Mouse (Mus musculus) neural tube, embryonic 13.5 days (tissue): ENCODE data around the gene Cfap70. TPM values are rescaled to one million over a fixed set of nuclear protein-coding genes. Genes with fewer than 3 reads are reported as not detected.
A peak's percentile ranks its signal among the peaks of the same experiment; 100 is the strongest.

Experiments
- ATAC-seq: fragments of 200-750 bp; cut with Nextera tagmentation; 2 replicates; pipeline ENCODE4 v1.8.0; 2017; ENCODE audit warnings: low read depth, mild to moderate bottlenecking, moderate TSS enrichment, moderate library complexity
- H3K27ac ChIP-seq: fragments of 300-500 bp; sonication (generic); replicated peaks from 2 replicates; pipeline ENCODE4 v1.5.1; 2015; ENCODE audit warnings: moderate library complexity, mild to moderate bottlenecking, inconsistent platforms
- H3K27me3 ChIP-seq: fragments of 300-500 bp; sonication (generic); 2 replicates; pipeline ENCODE4 v1.6.1; 2015; ENCODE audit warnings: mild to moderate bottlenecking, inconsistent platforms
- H3K36me3 ChIP-seq: fragments of 300-500 bp; sonication (generic); 2 replicates; pipeline ENCODE4 v1.6.1; 2015; ENCODE audit warnings: mild to moderate bottlenecking, inconsistent platforms
- H3K4me1 ChIP-seq: fragments of 300-500 bp; sonication (generic); replicated peaks from 2 replicates; pipeline ENCODE4 v1.6.1; 2015; ENCODE audit warnings: inconsistent platforms
- H3K4me2 ChIP-seq: fragments of 300-500 bp; sonication (generic); 2 replicates; pipeline ENCODE4 v1.6.1; 2015; ENCODE audit warnings: inconsistent platforms, mild to moderate bottlenecking, moderate library complexity
- H3K4me3 ChIP-seq: fragments of 300-500 bp; sonication (generic); 2 replicates; pipeline ENCODE4 v1.5.1; 2015; ENCODE audit warnings: mild to moderate bottlenecking, inconsistent platforms
- H3K9ac ChIP-seq: fragments of 300-500 bp; sonication (generic); 2 replicates; pipeline ENCODE4 v1.6.1; 2015; ENCODE audit warnings: moderate library complexity, mild to moderate bottlenecking, inconsistent platforms
- H3K9me3 ChIP-seq: fragments of 300-500 bp; sonication (generic); 2 replicates; pipeline ENCODE4 v1.6.1; 2016; ENCODE audit warnings: inconsistent platforms
- WGBS: fragments of 180-500 bp; shearing (Covaris S2); methylation state at CpG from one replicate; pipeline ENCODE4 v1.1.7; 2015; 5-methylcytosine and 5-hydroxymethylcytosine counted together
- polyA plus RNA-seq: library from polyadenylated mRNA; unstranded; fragments of >200 nt; fragmentation: Nextera tagmentation; extraction: Ambion mirVana; gene quantifications from 2 replicates; pipeline ENCODE4 v1.2.1, GENCODE M21; 2015

Gene Cfap70
- polyA plus RNA-seq, 1 experiment from 2014 or later = 1.2 TPM

- H3K36me3 ChIP-seq = peaks cover 20% of the 10 kb centered on the region
- H3K9me3 ChIP-seq = no peaks in the 10 kb centered on the region
- 82% methylated on average over 14 of the region's 14 CpGs for WGBS
- H3K4me2 ChIP-seq = no peak overlapping the region
- no peaks in the 10 kb centered on the region for H3K4me1 ChIP-seq
- no peak for ATAC-seq
- H3K27ac ChIP-seq = no peak overlapping the region
- no peaks in the 10 kb centered on the region for H3K27me3 ChIP-seq
- H3K9ac ChIP-seq = no peak overlapping the region
- H3K4me3 ChIP-seq = no peak overlapping the region
Observed at GRCm38 (mm10) chr14:20460216-20460615, 8.2 kb upstream of the Cfap70 start.

GRCm38 (mm10) chr14:20458378-20458777 lies 6.4 kb upstream of the Cfap70 start:
- Histone ChIP-seq H3K36me3 (peaks cover 13% of the 10 kb centered on the region; the same call in 1 of the 2 replicates), H3K9me3 (no peaks in the 10 kb centered on the region), H3K4me2 (no peak overlapping the region), H3K4me3 (no peak overlapping the region), H3K4me1 (no peaks in the 10 kb centered on the region), H3K27me3 (no peaks in the 10 kb centered on the region), H3K9ac (no peak overlapping the region), H3K27ac (no peak overlapping the region)
- ATAC-seq = no peak
- WGBS = 95% methylated on average over 9 of the region's 9 CpGs

- H3K4me3 ChIP-seq = no peak overlapping the region
- no peaks in the 10 kb centered on the region for H3K9me3 ChIP-seq
- no peak for ATAC-seq
- no peak overlapping the region for H3K27ac ChIP-seq
- H3K9ac ChIP-seq = no peak overlapping the region
- H3K4me1 ChIP-seq = 0 out of 2 replicates have a peak, but pooled peaks cover 10% of the 10 kb centered on the region
- no peaks in the 10 kb centered on the region for H3K36me3 ChIP-seq
- H3K27me3 ChIP-seq = no peaks in the 10 kb centered on the region
- WGBS = 96% methylated on average over 5 of the region's 5 CpGs
- H3K4me2 ChIP-seq = no peak overlapping the region
Observed at GRCm38 (mm10) chr14:20452929-20453328, 903 bp upstream of the Cfap70 start.

- peak overlapping the region; percentile 36 for H3K4me3 ChIP-seq
Observed at GRCm38 (mm10) chr14:20451302-20451701, 724 bp downstream of the Cfap70 start.

GRCm38 (mm10) chr14:20447209-20447608 lies 4.8 kb downstream of the Cfap70 start:
- Histone ChIP-seq H3K4me1 (0 out of 2 replicates have a peak, but pooled peaks cover 10% of the 10 kb centered on the region), H3K27ac (no peak overlapping the region), H3K4me2 (no peak overlapping the region), H3K36me3 (no peaks in the 10 kb centered on the region), H3K4me3 (no peak overlapping the region), H3K9ac (no peak overlapping the region), H3K27me3 (no peaks in the 10 kb centered on the region), H3K9me3 (no peaks in the 10 kb centered on the region)
- WGBS = 61% methylated on average over 12 of the region's 12 CpGs
- no peak for ATAC-seq

More at GRCm38 (mm10) chr14:20451302-20451701, 724 bp downstream of the Cfap70 start:
- no peaks in the 10 kb centered on the region for H3K27me3 ChIP-seq
- 16% methylated on average over 2 of the region's 2 CpGs for WGBS
- H3K36me3 ChIP-seq = no peaks in the 10 kb centered on the region
- no peak overlapping the region for H3K27ac ChIP-seq
- H3K9ac ChIP-seq = peak overlapping the region; percentile 52; the same call in 1 of the 2 replicates
- H3K4me1 ChIP-seq = 0 out of 2 replicates have a peak, but pooled peaks cover 10% of the 10 kb centered on the region
- H3K9me3 ChIP-seq = no peaks in the 10 kb centered on the region
- ATAC-seq = no peak
- peak overlapping the region; percentile 58 for H3K4me2 ChIP-seq

GRCm38 (mm10) chr14:20442252-20442651 lies 9.8 kb downstream of the Cfap70 start:
- 84% methylated on average over 17 of the region's 17 CpGs for WGBS
- Histone ChIP-seq H3K27me3 (no peaks in the 10 kb centered on the region), H3K4me3 (no peak overlapping the region), H3K36me3 (no peaks in the 10 kb centered on the region), H3K4me2 (no peak overlapping the region), H3K9me3 (no peaks in the 10 kb centered on the region), H3K27ac (no peak overlapping the region), H3K4me1 (no peaks in the 10 kb centered on the region), H3K9ac (no peak overlapping the region)
- ATAC-seq = no peak

GRCm38 (mm10) chr14:20436976-20437375 lies 15.1 kb downstream of the Cfap70 start:
- Histone ChIP-seq H3K9me3 (no peaks in the 10 kb centered on the region), H3K27me3 (no peaks in the 10 kb centered on the region), H3K4me2 (no peak overlapping the region), H3K9ac (no peak overlapping the region), H3K27ac (no peak overlapping the region), H3K36me3 (no peaks in the 10 kb centered on the region), H3K4me1 (no peaks in the 10 kb centered on the region), H3K4me3 (no peak overlapping the region)
- WGBS = 70% methylated on average over 6 of the region's 6 CpGs
- no peak for ATAC-seq

GRCm38 (mm10) chr14:20432420-20432819 lies 19.6 kb downstream of the Cfap70 start:
- ATAC-seq = no peak
- Histone ChIP-seq H3K9me3 (no peaks in the 10 kb centered on the region), H3K9ac (no peak overlapping the region), H3K36me3 (no peaks in the 10 kb centered on the region), H3K27me3 (no peaks in the 10 kb centered on the region), H3K4me2 (no peak overlapping the region), H3K4me1 (no peaks in the 10 kb centered on the region), H3K27ac (no peak overlapping the region), H3K4me3 (no peak overlapping the region)
- WGBS = 86% methylated on average over 4 of the region's 4 CpGs

GRCm38 (mm10) chr14:20431726-20432125 lies 20.3 kb downstream of the Cfap70 start:
- 83% methylated on average over 6 of the region's 6 CpGs for WGBS

GRCm38 (mm10) chr14:20429833-20430232 lies 22.2 kb downstream of the Cfap70 start:
- 51% methylated on average over 1 of the region's 1 CpGs for WGBS

More at GRCm38 (mm10) chr14:20431726-20432125, 20.3 kb downstream of the Cfap70 start:
- Histone ChIP-seq H3K4me1 (no peaks in the 10 kb centered on the region), H3K27me3 (no peaks in the 10 kb centered on the region), H3K36me3 (no peaks in the 10 kb centered on the region), H3K27ac (no peak overlapping the region), H3K9ac (no peak overlapping the region), H3K4me3 (no peak overlapping the region), H3K4me2 (no peak overlapping the region), H3K9me3 (no peaks in the 10 kb centered on the region)
- no peak for ATAC-seq

GRCm38 (mm10) chr14:20428593-20428992 lies 23.4 kb downstream of the Cfap70 start:
- 39% methylated on average over 1 of the region's 1 CpGs for WGBS
- ATAC-seq = no peak
- H3K36me3 ChIP-seq = no peaks in the 10 kb centered on the region
- H3K4me3 ChIP-seq = no peak overlapping the region
- no peak overlapping the region for H3K9ac ChIP-seq
- no peak overlapping the region for H3K27ac ChIP-seq
- 0 out of 2 replicates have a peak, but pooled peaks cover 4% of the 10 kb centered on the region for H3K4me1 ChIP-seq
- H3K9me3 ChIP-seq = no peaks in the 10 kb centered on the region
- H3K4me2 ChIP-seq = no peak overlapping the region
- H3K27me3 ChIP-seq = no peaks in the 10 kb centered on the region

More at GRCm38 (mm10) chr14:20429833-20430232, 22.2 kb downstream of the Cfap70 start:
- no peak overlapping the region for H3K4me3 ChIP-seq
- H3K27me3 ChIP-seq = no peaks in the 10 kb centered on the region
- no peaks in the 10 kb centered on the region for H3K9me3 ChIP-seq
- no peak overlapping the region for H3K9ac ChIP-seq
- H3K27ac ChIP-seq = no peak overlapping the region
- H3K36me3 ChIP-seq = no peaks in the 10 kb centered on the region
- 0 out of 2 replicates have a peak, but pooled peaks cover 4% of the 10 kb centered on the region for H3K4me1 ChIP-seq
- H3K4me2 ChIP-seq = no peak overlapping the region
- no peak for ATAC-seq

- WGBS = 95% methylated on average over 6 of the region's 6 CpGs
- Histone ChIP-seq H3K9me3 (no peaks in the 10 kb centered on the region), H3K9ac (no peak overlapping the region), H3K4me3 (no peak overlapping the region), H3K4me1 (0 out of 2 replicates have a peak, but pooled peaks cover 4% of the 10 kb centered on the region), H3K36me3 (no peaks in the 10 kb centered on the region), H3K27ac (no peak overlapping the region), H3K27me3 (no peaks in the 10 kb centered on the region), H3K4me2 (no peak overlapping the region)
- no peak for ATAC-seq
Observed at GRCm38 (mm10) chr14:20423046-20423445, 29.0 kb downstream of the Cfap70 start.

- no peak overlapping the region for H3K4me3 ChIP-seq
- no peak for ATAC-seq
- no peaks in the 10 kb centered on the region for H3K36me3 ChIP-seq
- no peaks in the 10 kb centered on the region for H3K9me3 ChIP-seq
- H3K4me1 ChIP-seq = 0 out of 2 replicates have a peak, but pooled peaks cover 4% of the 10 kb centered on the region
- no peak overlapping the region for H3K9ac ChIP-seq
- WGBS = 78% methylated on average over 7 of the region's 7 CpGs
- no peaks in the 10 kb centered on the region for H3K27me3 ChIP-seq
- H3K4me2 ChIP-seq = no peak overlapping the region
- H3K27ac ChIP-seq = no peak overlapping the region
Observed at GRCm38 (mm10) chr14:20422257-20422656, 29.8 kb downstream of the Cfap70 start.
